Mouse (Mus musculus) testis, postnatal 10 days (tissue): ENCODE data around the gene Gm17334.

Experiments used
- DNase-seq: peaks from one replicate; pipeline ENCODE4 v3.0.0; 2021; ENCODE audit warnings: low spot score

Gene Gm17334

GRCm38 (mm10) chr11:53796409-53797151 lies 23.6 kb upstream of the Gm17334 start:
- DNase-seq: no peak

DNA sequence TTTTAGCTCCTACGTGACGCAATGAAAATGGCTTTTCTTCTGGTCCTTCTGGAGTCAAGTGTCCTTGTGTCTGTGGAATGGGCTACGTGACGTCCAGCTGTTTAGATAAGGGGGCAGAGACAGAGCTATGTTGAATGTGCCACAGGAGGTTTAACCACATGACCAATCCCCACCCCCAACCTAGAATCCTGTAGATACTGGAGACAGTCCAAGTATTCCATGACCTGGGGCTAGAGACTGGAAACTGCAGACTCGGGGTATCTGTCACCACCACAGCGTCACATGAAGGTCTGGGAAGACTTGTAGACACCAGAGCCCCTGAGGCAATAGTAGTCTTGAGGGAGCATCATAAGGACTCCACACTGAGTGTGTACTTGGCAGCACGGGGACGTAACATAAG lies 22.8 kb upstream of the Gm17334 start:
- DNase-seq: no peak

DNA sequence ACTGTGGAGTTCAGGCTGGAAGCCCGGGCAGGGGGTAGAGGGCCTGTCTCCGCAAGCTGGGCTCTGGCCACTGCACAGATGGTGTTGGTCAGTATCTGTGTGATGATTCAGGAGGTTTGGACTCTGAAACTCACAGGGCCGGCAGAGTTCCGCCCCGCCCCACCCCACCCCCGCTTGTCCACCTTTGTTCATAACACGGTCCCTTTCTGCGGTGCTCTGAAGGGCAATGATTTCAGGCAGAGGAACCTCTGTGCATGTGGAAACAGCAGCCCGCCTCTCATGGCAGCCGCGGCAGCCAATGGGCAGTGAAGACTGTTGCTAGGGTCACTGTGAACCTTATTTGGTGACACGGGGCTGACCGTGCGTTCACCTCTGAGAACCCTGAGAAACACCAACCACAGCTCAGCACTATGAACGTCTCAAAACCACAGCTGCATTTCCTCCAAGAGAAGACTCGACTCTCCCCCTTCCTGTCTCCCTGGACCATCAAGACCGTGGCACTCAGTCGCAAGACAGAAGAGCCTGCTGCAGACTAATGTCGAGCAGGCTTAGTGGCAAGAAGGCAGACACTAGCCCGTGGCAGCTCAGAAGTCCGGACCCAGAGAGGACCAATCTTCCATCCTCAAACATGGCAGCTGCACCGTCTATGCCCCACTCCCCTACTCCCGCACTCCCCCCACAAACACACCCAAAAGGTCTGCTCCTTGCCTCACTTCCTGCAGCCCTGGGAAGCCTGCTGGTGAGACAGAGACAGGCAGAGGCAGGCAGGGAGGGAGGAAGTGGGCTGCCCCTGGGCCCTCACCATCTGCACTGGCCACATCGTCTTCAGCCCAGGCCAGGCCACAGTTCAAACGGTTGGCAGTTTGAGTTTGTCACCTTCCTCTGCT lies 21.9 kb upstream of the Gm17334 start:
- DNase-seq: no peak

DNA sequence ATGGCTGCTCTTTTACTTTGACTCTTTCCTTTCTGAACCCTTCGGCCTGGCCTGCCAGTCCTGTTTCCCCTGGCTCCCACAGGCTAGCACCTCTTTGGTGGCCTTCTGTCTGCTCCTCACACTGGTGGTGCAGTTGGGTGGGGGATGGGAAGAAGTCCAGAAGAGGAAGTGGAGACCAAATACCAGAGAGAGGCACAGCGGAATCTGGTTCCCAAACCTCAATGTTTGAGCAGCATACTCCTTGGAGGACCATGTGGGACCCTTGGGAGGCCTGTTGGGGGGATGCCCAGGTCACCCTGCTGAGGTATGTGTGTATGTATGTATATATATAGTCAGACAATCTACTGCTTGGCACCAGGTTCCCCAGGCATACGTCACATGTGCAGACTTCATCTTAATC lies 21.0 kb upstream of the Gm17334 start:
- no peak for DNase-seq

- DNase-seq: no peak
Observed at GRCm38 (mm10) chr11:53792986-53793385, 20.0 kb upstream of the Gm17334 start.

DNA sequence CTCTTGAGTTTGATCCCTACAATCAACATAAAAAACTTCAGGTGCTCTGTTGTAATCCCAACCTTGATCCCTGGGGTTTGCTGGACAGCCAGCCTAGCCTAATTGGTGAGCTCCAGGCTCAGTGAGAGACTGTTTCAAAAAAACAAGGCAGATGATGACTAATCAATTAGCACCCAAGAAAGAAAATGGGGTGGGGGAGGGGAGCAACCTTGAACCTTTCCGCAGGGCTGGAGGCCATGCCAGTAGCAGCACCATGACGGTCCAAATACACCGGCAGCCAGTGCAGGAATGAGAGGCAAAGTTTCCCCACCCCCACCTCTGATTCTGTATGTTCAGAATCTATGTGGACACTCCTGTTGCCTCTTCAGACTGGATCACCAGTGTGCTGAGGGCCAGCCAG lies 16.3 kb upstream of the Gm17334 start:
- DNase-seq: no peak

GRCm38 (mm10) chr11:53788196-53788595 lies 15.2 kb upstream of the Gm17334 start:
- peak; percentile 66 for DNase-seq

DNA sequence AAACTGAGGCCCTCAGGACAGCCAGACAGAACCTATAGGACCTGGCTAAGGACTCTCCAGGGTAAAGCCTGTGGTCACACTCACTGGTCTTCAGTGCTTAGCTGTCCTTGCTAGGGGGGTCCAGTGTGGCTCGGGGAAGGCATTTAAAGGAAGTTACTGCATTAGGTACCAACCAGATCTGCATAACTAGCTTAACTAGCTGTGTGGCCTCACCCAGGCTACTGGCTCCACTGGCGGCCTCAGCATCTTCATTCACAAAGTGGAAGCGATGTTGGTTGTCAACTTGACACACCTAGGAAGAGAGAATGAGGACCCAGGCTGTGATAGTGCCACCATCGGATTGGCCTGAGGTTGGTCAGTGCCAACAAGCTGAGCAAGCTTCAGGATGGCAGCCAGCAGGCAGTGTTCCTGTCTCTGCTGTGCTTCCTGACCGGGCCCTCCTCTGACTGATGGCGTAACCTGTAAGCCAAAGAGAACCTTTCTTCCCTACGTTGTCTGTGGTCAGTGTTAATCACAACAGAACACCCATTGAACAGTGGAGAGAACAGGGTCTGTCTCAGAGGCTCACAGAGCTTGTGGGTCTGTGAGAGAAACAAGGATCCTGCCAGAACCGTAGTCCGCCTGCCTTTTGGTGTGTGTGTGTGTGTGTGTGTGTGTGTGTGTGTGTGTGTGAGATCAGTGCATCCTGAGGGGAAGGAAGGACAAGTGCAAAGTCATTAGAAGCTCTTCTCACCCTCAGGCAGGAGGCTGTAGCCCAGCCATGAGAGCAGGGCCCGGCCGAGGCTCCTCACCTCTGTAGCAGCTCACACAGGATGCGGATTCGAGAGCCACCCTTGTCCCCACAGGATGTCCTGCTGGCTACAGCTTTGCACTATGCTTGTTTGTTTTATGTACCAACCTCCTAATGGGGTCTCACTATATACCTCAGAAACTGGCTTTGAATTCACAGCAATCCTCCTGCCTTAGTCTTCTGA lies 13.4 kb upstream of the Gm17334 start:
- no peak for DNase-seq

- no peak for DNase-seq
Observed at GRCm38 (mm10) chr11:53785311-53785936, 12.4 kb upstream of the Gm17334 start.

GRCm38 (mm10) chr11:53783288-53783687 lies 10.3 kb upstream of the Gm17334 start:
- no peak for DNase-seq

DNA sequence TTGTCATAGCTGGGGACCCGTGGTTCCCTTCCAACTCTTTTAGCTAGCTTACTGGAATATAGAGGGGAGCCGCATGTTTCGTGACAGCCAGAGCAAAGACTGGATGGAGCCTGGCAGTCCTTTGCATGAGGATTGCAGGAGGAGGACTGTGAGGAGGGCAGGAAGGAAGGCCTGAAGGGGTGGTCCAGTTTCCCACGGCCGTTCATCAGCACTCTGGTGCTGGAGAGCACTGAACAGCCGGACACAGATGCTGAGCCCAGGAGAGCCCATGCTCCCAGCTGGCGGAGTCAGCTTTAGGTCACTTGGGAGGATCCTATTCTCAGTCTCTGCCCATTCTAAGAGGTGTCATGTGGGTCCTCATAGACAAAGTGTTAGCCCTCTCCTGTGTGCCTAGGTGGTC lies 9.0 kb upstream of the Gm17334 start:
- no peak for DNase-seq

GRCm38 (mm10) chr11:53781201-53781775 lies 8.3 kb upstream of the Gm17334 start:
- no peak for DNase-seq

DNA sequence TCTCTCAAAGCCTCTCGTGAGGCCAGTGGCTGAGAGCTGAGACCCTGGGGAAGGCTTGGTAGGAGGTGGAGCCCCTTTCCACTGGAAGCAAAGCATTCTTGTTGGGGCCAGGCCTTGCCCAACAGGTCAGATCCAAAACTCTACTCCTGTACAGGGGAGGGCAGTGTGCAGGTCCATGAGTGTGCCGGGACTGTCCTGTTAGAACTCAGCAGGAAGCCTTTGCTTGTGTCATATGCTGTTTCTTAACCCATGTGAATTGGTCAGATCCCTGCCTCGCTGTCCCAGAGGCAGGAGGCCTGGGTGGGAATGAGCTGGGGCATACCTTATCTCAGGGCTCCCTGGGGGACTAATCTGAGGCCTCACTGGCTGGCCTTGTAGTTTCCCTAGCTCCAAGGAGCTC lies 7.3 kb upstream of the Gm17334 start:
- no peak for DNase-seq

DNA sequence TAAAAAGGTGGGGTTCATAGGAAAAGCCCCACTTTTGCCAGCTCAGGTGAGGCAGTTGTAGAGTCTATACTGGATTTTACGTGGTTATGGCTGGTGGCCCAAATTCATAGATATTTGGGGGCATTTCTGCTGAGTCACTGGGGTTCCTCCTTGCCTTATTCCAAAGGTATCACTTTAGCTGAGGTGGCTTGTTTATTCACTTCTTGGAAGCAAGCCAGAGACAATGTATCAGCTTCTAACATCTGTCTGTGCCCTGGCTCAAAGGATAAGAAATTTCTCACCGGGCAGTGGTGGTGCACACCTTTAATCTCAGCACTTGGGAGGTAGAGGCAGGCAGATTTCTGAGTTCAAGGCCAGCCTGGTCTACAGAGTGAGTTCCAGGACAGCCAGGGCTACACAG lies 6.8 kb upstream of the Gm17334 start:
- DNase-seq: no peak

DNA sequence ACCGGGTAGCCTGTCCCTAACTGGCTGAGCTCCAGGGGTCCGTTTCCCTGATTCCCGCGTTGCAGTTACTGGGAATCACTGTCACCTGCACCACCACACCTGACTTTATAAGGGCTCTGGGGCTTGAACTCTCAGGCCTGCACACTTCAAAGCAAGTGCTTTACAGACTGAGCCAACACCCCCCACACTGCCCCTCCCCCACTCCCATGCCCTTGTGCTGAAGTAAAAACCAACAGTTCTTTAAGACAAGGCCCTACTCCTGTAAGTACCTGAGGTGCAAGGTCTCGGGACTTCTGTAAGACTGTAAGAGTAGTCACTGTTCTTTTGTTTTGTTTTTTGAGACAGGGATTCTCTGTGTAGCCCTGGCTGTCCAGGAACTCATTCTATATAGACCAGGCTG lies 5.5 kb upstream of the Gm17334 start:
- DNase-seq: no peak

DNA sequence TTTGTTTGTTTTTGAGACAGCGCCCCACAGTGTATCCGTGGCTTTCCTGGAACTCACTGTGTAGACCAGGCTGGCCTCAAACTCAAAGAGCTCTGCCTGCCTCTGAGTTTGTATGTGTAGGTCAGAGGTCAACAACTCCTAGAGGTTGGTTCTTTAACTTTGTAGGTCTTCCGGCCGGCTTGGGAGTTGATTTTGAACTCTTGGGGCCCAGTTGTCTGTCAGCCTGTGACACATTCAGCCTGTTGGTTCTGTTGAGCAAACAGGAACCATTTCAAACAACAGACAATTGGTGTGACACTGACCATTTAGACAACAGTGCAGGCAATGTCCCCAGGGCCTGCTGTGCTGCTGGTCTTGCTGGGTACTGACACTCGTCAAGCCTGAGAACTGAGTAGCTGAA lies 4.7 kb upstream of the Gm17334 start:
- no peak for DNase-seq

- no peak for DNase-seq
Observed at GRCm38 (mm10) chr11:53774659-53775255, 1.8 kb upstream of the Gm17334 start.

- no peak for DNase-seq
Observed at GRCm38 (mm10) chr11:53773641-53774360, 814 bp upstream of the Gm17334 start.

- no peak for DNase-seq
Observed at GRCm38 (mm10) chr11:53772536-53772935, 451 bp downstream of the Gm17334 start.
